Mouse (Mus musculus): ENCODE results near the gene Cc2d2b. TPM values are rescaled to one million over a fixed set of nuclear protein-coding genes. Genes with fewer than 3 reads are reported as not detected.
A peak's percentile ranks its signal among the peaks of the same experiment; 100 is the strongest.

Cc2d2b gene
- polyA plus RNA-seq, 1 experiment from 2014 or later, result 0.19 TPM

GRCm38 (mm10) chr19:40767189-40767588, 18.6 kb downstream of the Cc2d2b start:
- 81% methylated on average over 2 of the region's 2 CpGs for WGBS
- Histone ChIP-seq H3K9me3 (replicated peaks) (no peaks in the 10 kb centered on the region), H3K27ac (no peak overlapping the region), H3K36me3 (no peaks in the 10 kb centered on the region), H3K4me3 (replicated peaks) (no peak overlapping the region), H3K9ac (no peak overlapping the region), H3K4me2 (no peak overlapping the region), H3K27me3 (0 out of 2 replicates have a peak, but pooled peaks cover 6% of the 10 kb centered on the region), H3K4me1 (peaks cover 3% of the 10 kb centered on the region; the same call in 1 of the 2 replicates)
- ATAC-seq (replicated peaks; ENCODE audit: low FRiP score), result no peak

- Histone ChIP-seq H3K9ac (no peak overlapping the region), H3K9me3 (replicated peaks) (no peaks in the 10 kb centered on the region), H3K27me3 (peaks cover 6% of the 10 kb centered on the region; the same call in 1 of the 2 replicates), H3K4me3 (replicated peaks) (no peak overlapping the region), H3K36me3 (no peaks in the 10 kb centered on the region), H3K4me2 (no peak overlapping the region), H3K4me1 (no peaks in the 10 kb centered on the region), H3K27ac (no peak overlapping the region)
- ATAC-seq (replicated peaks; ENCODE audit: low FRiP score), result no peak; the same call in 1 of the 2 replicates
- WGBS, result 49% methylated on average over 7 of the region's 7 CpGs
These were observed 20.8 kb downstream of the Cc2d2b start for GRCm38 (mm10) chr19:40769341-40769770.

- Histone ChIP-seq H3K27me3 (no peaks in the 10 kb centered on the region), H3K27ac (no peak overlapping the region), H3K36me3 (no peaks in the 10 kb centered on the region), H3K9me3 (replicated peaks) (no peaks in the 10 kb centered on the region), H3K9ac (no peak overlapping the region), H3K4me1 (no peaks in the 10 kb centered on the region), H3K4me3 (replicated peaks) (no peak overlapping the region), H3K4me2 (no peak overlapping the region)
- no peak for ATAC-seq (replicated peaks; ENCODE audit: low FRiP score)
- WGBS, result 65% methylated on average over 15 of the region's 15 CpGs
These were observed 39.6 kb downstream of the Cc2d2b start for GRCm38 (mm10) chr19:40788004-40788714.

- H3K9me3 ChIP-seq (replicated peaks), result no peaks in the 10 kb centered on the region
- whole genome bisulfite sequencing, result 85% methylated on average over 2 of the region's 2 CpGs
- H3K4me2 ChIP-seq, result no peak overlapping the region
- H3K4me1 ChIP-seq, result no peaks in the 10 kb centered on the region
- no peak overlapping the region for H3K27ac ChIP-seq
- no peaks in the 10 kb centered on the region for H3K27me3 ChIP-seq
- H3K4me3 ChIP-seq (replicated peaks), result no peak overlapping the region
- H3K9ac ChIP-seq, result no peak overlapping the region
- ATAC-seq (replicated peaks; ENCODE audit: low FRiP score), result no peak
- H3K36me3 ChIP-seq, result no peaks in the 10 kb centered on the region
These were observed 40.1 kb downstream of the Cc2d2b start for GRCm38 (mm10) chr19:40788715-40789084.

- WGBS, result 33% methylated on average over 7 of the region's 7 CpGs
- H3K27me3 ChIP-seq, result peaks cover 9% of the 10 kb centered on the region; the same call in 1 of the 2 replicates
- H3K9ac ChIP-seq, result no peak overlapping the region
- H3K27ac ChIP-seq, result no peak overlapping the region
- H3K4me1 ChIP-seq, result no peaks in the 10 kb centered on the region
- H3K4me3 ChIP-seq (replicated peaks), result no peak overlapping the region
- no peaks in the 10 kb centered on the region for H3K36me3 ChIP-seq
- H3K4me2 ChIP-seq, result no peak overlapping the region
- no peaks in the 10 kb centered on the region for H3K9me3 ChIP-seq (replicated peaks)
- ATAC-seq (replicated peaks; ENCODE audit: low FRiP score), result no peak
These were observed 56.7 kb downstream of the Cc2d2b start for GRCm38 (mm10) chr19:40805176-40805737.

GRCm38 (mm10) chr19:40809858-40810257, 61.3 kb downstream of the Cc2d2b start:
- 51% methylated on average over 7 of the region's 7 CpGs for WGBS
- peaks cover 34% of the 10 kb centered on the region for H3K27me3 ChIP-seq
- no peak overlapping the region for H3K4me3 ChIP-seq (replicated peaks)
- no peak overlapping the region for H3K4me2 ChIP-seq
- no peaks in the 10 kb centered on the region for H3K36me3 ChIP-seq
- 0 out of 2 replicates have a peak, but pooled peaks have one; percentile 36 for ATAC-seq (replicated peaks; ENCODE audit: low FRiP score)
- no peaks in the 10 kb centered on the region for H3K4me1 ChIP-seq
- H3K9ac ChIP-seq, result no peak overlapping the region
- H3K27ac ChIP-seq, result no peak overlapping the region
- no peaks in the 10 kb centered on the region for H3K9me3 ChIP-seq (replicated peaks)

GRCm38 (mm10) chr19:40811840-40812239, 63.3 kb downstream of the Cc2d2b start:
- ATAC-seq (replicated peaks; ENCODE audit: low FRiP score), result no peak
- no peaks in the 10 kb centered on the region for H3K36me3 ChIP-seq
- H3K27me3 ChIP-seq, result peaks cover 34% of the 10 kb centered on the region
- H3K4me3 ChIP-seq (replicated peaks), result no peak overlapping the region
- WGBS, result 79% methylated on average over 4 of the region's 4 CpGs
- H3K4me2 ChIP-seq, result no peak overlapping the region
- no peaks in the 10 kb centered on the region for H3K4me1 ChIP-seq
- H3K27ac ChIP-seq, result no peak overlapping the region
- no peaks in the 10 kb centered on the region for H3K9me3 ChIP-seq (replicated peaks)
- no peak overlapping the region for H3K9ac ChIP-seq

GRCm38 (mm10) chr19:40812778-40813177, 64.2 kb downstream of the Cc2d2b start:
- no peak overlapping the region for H3K4me2 ChIP-seq
- 64% methylated on average over 3 of the region's 3 CpGs for WGBS
- no peaks in the 10 kb centered on the region for H3K4me1 ChIP-seq
- peaks cover 30% of the 10 kb centered on the region for H3K27me3 ChIP-seq
- ATAC-seq (replicated peaks; ENCODE audit: low FRiP score), result no peak
- H3K9me3 ChIP-seq (replicated peaks), result no peaks in the 10 kb centered on the region
- no peak overlapping the region for H3K27ac ChIP-seq
- no peak overlapping the region for H3K4me3 ChIP-seq (replicated peaks)
- H3K36me3 ChIP-seq, result no peaks in the 10 kb centered on the region
- H3K9ac ChIP-seq, result no peak overlapping the region

GRCm38 (mm10) chr19:40813385-40813784, 64.8 kb downstream of the Cc2d2b start:
- Histone ChIP-seq H3K27ac (no peak overlapping the region), H3K27me3 (peaks cover 30% of the 10 kb centered on the region), H3K4me2 (no peak overlapping the region), H3K4me1 (no peaks in the 10 kb centered on the region), H3K36me3 (no peaks in the 10 kb centered on the region), H3K4me3 (replicated peaks) (no peak overlapping the region), H3K9me3 (replicated peaks) (no peaks in the 10 kb centered on the region), H3K9ac (no peak overlapping the region)
- WGBS, result 70% methylated on average over 14 of the region's 14 CpGs
- 0 out of 2 replicates have a peak, but pooled peaks have one; percentile 54 for ATAC-seq (replicated peaks; ENCODE audit: low FRiP score)

- Histone ChIP-seq H3K4me3 (replicated peaks) (no peak overlapping the region), H3K36me3 (no peaks in the 10 kb centered on the region), H3K9me3 (replicated peaks) (no peaks in the 10 kb centered on the region), H3K27me3 (peaks cover 30% of the 10 kb centered on the region), H3K9ac (no peak overlapping the region), H3K4me1 (no peaks in the 10 kb centered on the region), H3K27ac (no peak overlapping the region), H3K4me2 (no peak overlapping the region)
- WGBS, result 68% methylated on average over 7 of the region's 7 CpGs
- no peak for ATAC-seq (replicated peaks; ENCODE audit: low FRiP score)
These were observed 67.2 kb downstream of the Cc2d2b start for GRCm38 (mm10) chr19:40815645-40816183.

GRCm38 (mm10) chr19:40817901-40818532, 69.5 kb downstream of the Cc2d2b start:
- Histone ChIP-seq H3K9me3 (replicated peaks) (no peaks in the 10 kb centered on the region), H3K4me2 (no peak overlapping the region), H3K9ac (no peak overlapping the region), H3K4me3 (replicated peaks) (no peak overlapping the region), H3K36me3 (no peaks in the 10 kb centered on the region), H3K4me1 (no peaks in the 10 kb centered on the region), H3K27ac (no peak overlapping the region), H3K27me3 (peaks cover 9% of the 10 kb centered on the region)
- ATAC-seq (replicated peaks; ENCODE audit: low FRiP score), result no peak
- 91% methylated on average over 6 of the region's 6 CpGs for whole genome bisulfite sequencing

- WGBS, result 64% methylated on average over 7 of the region's 7 CpGs
- no peak overlapping the region for H3K9ac ChIP-seq
- no peak for ATAC-seq (replicated peaks; ENCODE audit: low FRiP score)
These were observed 70.2 kb downstream of the Cc2d2b start for GRCm38 (mm10) chr19:40818764-40819163.

More at GRCm38 (mm10) chr19:40818764-40819163, 70.2 kb downstream of the Cc2d2b start:
- H3K4me2 ChIP-seq, result no peak overlapping the region
- H3K9me3 ChIP-seq (replicated peaks), result no peaks in the 10 kb centered on the region
- peaks cover 7% of the 10 kb centered on the region for H3K27me3 ChIP-seq
- no peak overlapping the region for H3K27ac ChIP-seq
- H3K4me3 ChIP-seq (replicated peaks), result no peak overlapping the region
- H3K4me1 ChIP-seq, result no peaks in the 10 kb centered on the region
- H3K36me3 ChIP-seq, result no peaks in the 10 kb centered on the region

All from kidney, embryonic 15.5 days (tissue).